Mouse (Mus musculus) C2C12 (cell line): ENCODE measurements at regions not wholly inside any gene's neighbourhood (a gene's known extent, or its start where the extent isn't known, plus 50 kb on each side); places are given as distances from the start of the nearest gene placed in this dataset.
A peak's percentile ranks its signal among the peaks of the same experiment; 100 is the strongest.

Experiments
- H3K27me3 ChIP-seq: one replicate; pipeline ENCODE4 v1.6.1; 2011; ENCODE audit not compliant: control insufficient read depth, insufficient read depth, insufficient read length
- H3K36me3 ChIP-seq: one replicate; pipeline ENCODE4 v1.6.1; 2011; ENCODE audit not compliant: control insufficient read depth, insufficient read depth
- H3K4me3 ChIP-seq: one replicate; pipeline ENCODE4 v1.5.1; 2011; ENCODE audit warnings: mild to moderate bottlenecking, control low read depth; ENCODE audit not compliant: poor library complexity, insufficient read depth, severe bottlenecking
- H3K79me2 ChIP-seq: one replicate; pipeline ENCODE4 v1.6.1; 2011; ENCODE audit not compliant: control insufficient read depth, insufficient read depth
- H3K79me3 ChIP-seq: one replicate; pipeline ENCODE4 v1.6.1; 2011; ENCODE audit warnings: low read depth, control low read depth
- H3ac ChIP-seq: one replicate; pipeline ENCODE3; 2011; ENCODE audit warnings: low read depth; ENCODE audit not compliant: control insufficient read depth, insufficient read length
- CEBPB ChIP-seq: IDR thresholded peaks from one replicate; pipeline ENCODE4 v1.6.1; 2011; ENCODE audit warnings: low read depth, mild to moderate bottlenecking, control low read depth, moderate library complexity
- CTCF ChIP-seq: IDR thresholded peaks from one replicate; pipeline ENCODE4 v1.5.1; 2011; ENCODE audit not compliant: control insufficient read depth, insufficient read depth, insufficient read length
- FOSL1 ChIP-seq: IDR thresholded peaks from one replicate; pipeline ENCODE4 v1.8.0; 2011; ENCODE audit warnings: mild to moderate bottlenecking, low read length; ENCODE audit not compliant: poor library complexity, insufficient read depth, severe bottlenecking
- MAX ChIP-seq: IDR thresholded peaks from one replicate; pipeline ENCODE4 v1.6.1; 2011; ENCODE audit warnings: mild to moderate bottlenecking, control low read depth
- MYOD1 ChIP-seq: IDR thresholded peaks from one replicate; pipeline ENCODE4 v1.6.1; 2011; ENCODE audit warnings: low read depth; ENCODE audit not compliant: control insufficient read depth, insufficient read length
- MYOG ChIP-seq: IDR thresholded peaks from one replicate; pipeline ENCODE4 v1.6.1; 2011; ENCODE audit not compliant: control insufficient read depth, insufficient read length; ENCODE audit errors: extremely low read depth
- USF1 ChIP-seq: IDR thresholded peaks from one replicate; pipeline ENCODE4 v1.6.1; 2011; ENCODE audit warnings: low read depth, mild to moderate bottlenecking, control low read depth, moderate library complexity

GRCm38 (mm10) chr13:19523686-19524085 lies 96.0 kb downstream of the Epdr1 start:
- TF ChIP-seq FOSL1, result no peak
- TF ChIP-seq MAX, result no peak
- no peak for TF ChIP-seq MYOG
- no peak for TF ChIP-seq CTCF
- no peak for TF ChIP-seq MYOD1
- no peak for TF ChIP-seq USF1
- no peak for TF ChIP-seq CEBPB
- Histone ChIP-seq H3K27me3 (no peaks in the 10 kb centered on the region), H3K36me3 (no peaks in the 10 kb centered on the region), H3K79me2 (no peaks in the 10 kb centered on the region), H3ac (no peak overlapping the region), H3K79me3 (no peaks in the 10 kb centered on the region), H3K4me3 (no peak overlapping the region)

- H3K36me3 ChIP-seq, result no peaks in the 10 kb centered on the region
- H3K79me2 ChIP-seq, result no peaks in the 10 kb centered on the region
- no peaks in the 10 kb centered on the region for H3K79me3 ChIP-seq
- no peaks in the 10 kb centered on the region for H3K27me3 ChIP-seq
- TF ChIP-seq CTCF, result no peak
- peak; percentile 29 for TF ChIP-seq FOSL1
- no peak for TF ChIP-seq USF1
- TF ChIP-seq MYOG, result no peak
- peak; percentile 48 for TF ChIP-seq MAX
- no peak for TF ChIP-seq CEBPB
- TF ChIP-seq MYOD1, result no peak
- no peak overlapping the region for H3K4me3 ChIP-seq
- H3ac ChIP-seq, result no peak overlapping the region
Observed at GRCm38 (mm10) chr13:19517938-19518777, 101.6 kb downstream of the Epdr1 start.

- no peaks in the 10 kb centered on the region for H3K79me2 ChIP-seq
- no peak for TF ChIP-seq MYOD1
- no peak for TF ChIP-seq CEBPB
- TF ChIP-seq MAX, result no peak
- H3K27me3 ChIP-seq, result no peaks in the 10 kb centered on the region
- no peak overlapping the region for H3ac ChIP-seq
- no peaks in the 10 kb centered on the region for H3K79me3 ChIP-seq
- H3K4me3 ChIP-seq, result no peak overlapping the region
- H3K36me3 ChIP-seq, result no peaks in the 10 kb centered on the region
Observed at GRCm38 (mm10) chr13:19514844-19515555, 104.7 kb downstream of the Epdr1 start.

GRCm38 (mm10) chr13:19506543-19506942 lies 110.9 kb upstream of the Stard3nl start:
- H3K27me3 ChIP-seq, result no peaks in the 10 kb centered on the region
- no peaks in the 10 kb centered on the region for H3K79me2 ChIP-seq
- H3K4me3 ChIP-seq, result no peak overlapping the region
- H3ac ChIP-seq, result no peak overlapping the region
- TF ChIP-seq CTCF, result no peak
- TF ChIP-seq MYOD1, result no peak
- TF ChIP-seq MAX, result no peak
- TF ChIP-seq MYOG, result no peak
- H3K79me3 ChIP-seq, result no peaks in the 10 kb centered on the region
- no peaks in the 10 kb centered on the region for H3K36me3 ChIP-seq

DNA sequence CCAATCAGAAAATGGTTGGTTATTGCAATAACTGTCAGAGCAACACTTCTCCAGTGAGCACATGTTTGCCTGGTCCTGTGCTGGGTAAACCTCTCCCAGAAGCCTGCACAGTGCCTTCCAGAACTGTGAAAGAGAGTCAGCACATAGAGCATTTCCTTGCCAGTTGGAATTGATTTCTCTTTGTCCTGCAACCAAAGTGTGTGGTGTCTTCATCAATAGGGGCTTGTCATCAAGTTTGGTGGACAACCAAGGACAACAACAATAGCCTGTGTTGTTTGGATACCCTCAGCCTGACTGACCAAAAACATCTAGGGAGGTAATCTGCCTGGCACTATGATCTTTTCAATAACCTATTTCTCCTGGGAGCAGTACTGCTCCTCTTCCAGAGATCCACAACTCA lies 108.6 kb upstream of the Stard3nl start:
- no peak overlapping the region for H3K4me3 ChIP-seq
- no peaks in the 10 kb centered on the region for H3K79me2 ChIP-seq
- no peaks in the 10 kb centered on the region for H3K27me3 ChIP-seq
- H3K36me3 ChIP-seq, result no peaks in the 10 kb centered on the region
- TF ChIP-seq MAX, result no peak
- no peak for TF ChIP-seq FOSL1
- TF ChIP-seq MYOD1, result no peak
- TF ChIP-seq MYOG, result no peak
- no peak for TF ChIP-seq CEBPB
- no peak for TF ChIP-seq CTCF
- TF ChIP-seq USF1, result no peak
- no peaks in the 10 kb centered on the region for H3K79me3 ChIP-seq
- H3ac ChIP-seq, result no peak overlapping the region

DNA sequence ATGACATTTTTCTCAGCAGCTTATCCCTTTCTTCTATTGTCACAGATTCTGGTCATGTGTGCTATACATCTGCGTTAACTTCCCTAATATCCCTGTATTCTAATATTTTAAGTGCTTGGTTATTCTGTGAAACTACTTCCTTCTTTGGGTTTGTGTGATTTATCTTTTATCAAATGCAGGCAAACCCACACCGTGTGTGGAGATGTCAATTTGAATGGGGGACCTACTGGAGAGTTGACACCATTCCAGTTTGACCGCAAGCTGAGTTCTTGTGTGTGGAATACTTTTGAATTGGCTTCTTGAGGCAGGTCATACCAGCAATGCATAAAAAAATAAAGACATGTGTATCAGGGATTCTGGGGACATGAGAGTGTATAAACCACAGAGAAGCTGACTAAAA lies 86.6 kb upstream of the Stard3nl start:
- Histone ChIP-seq H3K4me3 (no peak overlapping the region), H3K79me3 (no peaks in the 10 kb centered on the region), H3ac (no peak overlapping the region), H3K27me3 (no peaks in the 10 kb centered on the region), H3K36me3 (no peaks in the 10 kb centered on the region), H3K79me2 (no peaks in the 10 kb centered on the region)
- no peak for TF ChIP-seq MYOD1
- no peak for TF ChIP-seq CEBPB
- no peak for TF ChIP-seq CTCF
- TF ChIP-seq MAX, result no peak
- TF ChIP-seq MYOG, result no peak
- no peak for TF ChIP-seq FOSL1
- no peak for TF ChIP-seq USF1
